Mouse (Mus musculus) spleen, postnatal 10 days (tissue): ENCODE results near the gene Parp3.

Experiments
- DNase-seq, 2 experiments: peaks; one replicate each; pipeline ENCODE4 v3.0.0; 2021 to 2022; ENCODE audit warnings: low spot score in 2 of 2

The Parp3 gene

DNA sequence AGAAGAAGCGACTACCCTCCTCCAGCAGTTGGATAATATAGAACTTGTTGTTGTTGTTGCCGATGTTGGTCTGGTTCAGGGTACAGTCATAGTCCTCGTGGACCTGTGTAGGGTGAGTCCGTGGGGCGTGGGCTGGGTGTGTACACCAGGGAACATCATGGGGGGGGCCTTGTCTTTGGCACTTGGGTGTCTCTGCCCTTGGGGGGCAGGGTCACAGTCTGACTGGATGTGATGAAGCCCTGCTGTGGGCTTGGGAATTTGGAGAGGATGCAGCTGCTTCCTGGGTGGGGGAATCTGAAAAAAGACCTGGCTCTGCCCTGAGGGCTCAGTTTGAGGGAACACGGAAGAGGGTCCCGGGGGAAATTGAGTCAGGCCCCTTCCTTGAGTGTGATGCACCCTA lies 1.7 kb downstream of the Parp3 start:
- DNase-seq = peak in 1 of 2 experiments; percentile 34

DNA sequence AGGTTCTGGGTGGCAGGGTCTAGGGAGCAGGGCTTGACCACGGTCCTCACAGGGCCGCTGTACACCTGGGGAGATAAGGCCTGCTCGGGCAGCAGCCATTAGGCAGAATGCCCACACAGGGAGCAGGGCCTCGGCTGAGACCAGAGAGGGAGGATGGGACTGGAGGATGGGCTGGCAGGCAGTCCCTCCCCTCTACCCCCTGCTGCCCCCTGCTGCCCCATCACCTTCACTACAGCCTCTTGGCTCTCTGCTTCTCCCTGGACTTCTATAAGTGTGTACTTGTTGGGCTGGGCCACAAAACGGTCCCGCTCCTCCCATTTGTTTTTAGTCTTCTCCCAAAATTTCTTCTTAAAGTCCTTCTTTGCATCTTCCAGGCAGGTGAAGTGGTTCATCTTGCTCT lies 2.3 kb downstream of the Parp3 start:
- DNase-seq = peak; percentile 42 to 80

DNA sequence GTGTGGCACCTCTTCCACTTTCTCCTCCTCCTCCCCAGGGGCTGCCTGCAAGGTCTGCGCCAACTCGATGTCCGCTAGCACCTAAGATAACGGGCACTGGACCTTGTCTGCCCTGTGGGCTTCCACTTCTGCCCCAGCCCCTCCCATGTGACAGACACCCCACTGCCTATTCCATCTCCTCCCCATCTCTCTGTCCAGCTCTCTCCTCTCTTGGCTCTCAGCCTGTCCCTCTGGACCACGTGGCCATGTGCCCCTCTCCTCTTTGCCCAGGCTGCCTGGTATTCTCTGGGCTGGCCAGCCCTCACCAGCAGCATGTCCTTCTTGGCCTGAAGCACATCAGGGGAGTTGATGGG lies 3.0 kb downstream of the Parp3 start:
- DNase-seq = peak in 1 of 2 experiments; percentile 15

DNA sequence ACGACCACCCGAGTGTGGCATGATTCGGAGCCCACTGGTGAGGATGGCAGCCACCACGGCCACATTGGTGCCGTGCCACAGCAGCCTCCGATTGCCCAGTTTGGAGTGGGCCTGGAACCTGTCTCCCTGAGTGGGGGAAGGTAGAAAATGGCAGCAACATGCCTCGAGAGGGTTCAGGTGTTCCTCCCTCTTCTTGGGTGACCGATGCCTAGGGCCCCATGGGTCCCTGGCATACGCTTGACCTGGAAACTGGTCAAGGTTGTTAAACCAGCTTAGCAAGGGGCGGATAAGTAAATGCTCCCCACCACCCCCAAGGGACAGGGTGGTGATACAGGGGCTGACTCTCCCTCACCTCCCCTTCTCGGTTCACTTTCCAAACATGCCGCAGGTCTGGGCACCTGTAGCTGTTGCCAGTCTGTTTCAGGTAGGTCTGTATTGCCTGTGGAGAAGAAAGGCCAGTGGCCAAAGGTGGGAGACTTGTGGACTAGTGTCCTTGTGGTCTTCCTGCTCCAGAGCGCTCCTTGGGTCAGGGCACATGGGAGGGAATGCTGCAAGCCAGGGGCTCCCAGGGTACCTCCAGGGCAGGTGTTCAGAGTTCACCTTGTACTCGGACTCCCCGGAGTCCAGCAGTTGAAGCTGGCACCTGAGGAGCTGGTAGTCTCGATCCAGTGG lies 3.5 kb downstream of the Parp3 start:
- DNase-seq = peak in 1 of 2 experiments; percentile 14

DNA sequence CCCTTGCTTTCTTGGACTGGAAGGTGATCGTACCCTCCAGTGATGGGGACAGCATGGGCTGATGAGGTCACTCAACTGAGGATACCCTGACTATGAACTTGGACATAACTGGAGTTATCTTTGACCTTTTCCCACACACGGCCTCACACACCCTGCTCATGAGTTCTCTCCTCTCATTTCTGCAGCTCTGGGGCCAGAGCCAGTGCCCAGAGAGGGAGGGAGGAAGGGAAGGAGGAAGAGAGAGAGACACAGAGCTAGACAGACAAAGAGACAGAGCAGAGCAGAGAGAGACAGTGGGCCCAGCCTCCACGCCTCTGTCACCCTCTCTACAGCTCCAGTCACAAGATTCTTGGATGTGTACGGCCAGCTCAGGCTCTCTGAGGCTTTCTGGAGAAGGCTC lies 4.4 kb downstream of the Parp3 start:
- DNase-seq = no peak

DNA sequence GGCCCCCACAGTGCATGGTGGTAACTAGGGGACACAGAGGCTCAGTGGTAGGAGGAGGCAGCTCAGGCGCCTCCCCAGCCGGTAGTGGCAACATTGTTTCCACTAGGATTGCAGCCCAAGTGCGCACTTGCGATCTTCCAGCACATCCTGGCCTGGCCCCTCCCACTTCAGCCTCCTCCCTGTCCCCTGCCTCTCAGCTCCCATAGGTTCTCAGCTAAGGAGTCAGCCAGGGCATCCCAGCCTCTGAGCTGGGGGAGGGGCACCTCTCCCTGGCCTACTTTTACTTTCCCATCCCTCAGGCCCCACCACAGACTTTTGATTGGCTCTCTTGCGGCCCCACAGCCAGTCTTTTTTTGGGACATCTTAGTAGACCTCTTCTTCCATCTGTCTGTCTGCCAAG lies 4.9 kb downstream of the Parp3 start:
- peak in 1 of 2 experiments; percentile 24 for DNase-seq

DNA sequence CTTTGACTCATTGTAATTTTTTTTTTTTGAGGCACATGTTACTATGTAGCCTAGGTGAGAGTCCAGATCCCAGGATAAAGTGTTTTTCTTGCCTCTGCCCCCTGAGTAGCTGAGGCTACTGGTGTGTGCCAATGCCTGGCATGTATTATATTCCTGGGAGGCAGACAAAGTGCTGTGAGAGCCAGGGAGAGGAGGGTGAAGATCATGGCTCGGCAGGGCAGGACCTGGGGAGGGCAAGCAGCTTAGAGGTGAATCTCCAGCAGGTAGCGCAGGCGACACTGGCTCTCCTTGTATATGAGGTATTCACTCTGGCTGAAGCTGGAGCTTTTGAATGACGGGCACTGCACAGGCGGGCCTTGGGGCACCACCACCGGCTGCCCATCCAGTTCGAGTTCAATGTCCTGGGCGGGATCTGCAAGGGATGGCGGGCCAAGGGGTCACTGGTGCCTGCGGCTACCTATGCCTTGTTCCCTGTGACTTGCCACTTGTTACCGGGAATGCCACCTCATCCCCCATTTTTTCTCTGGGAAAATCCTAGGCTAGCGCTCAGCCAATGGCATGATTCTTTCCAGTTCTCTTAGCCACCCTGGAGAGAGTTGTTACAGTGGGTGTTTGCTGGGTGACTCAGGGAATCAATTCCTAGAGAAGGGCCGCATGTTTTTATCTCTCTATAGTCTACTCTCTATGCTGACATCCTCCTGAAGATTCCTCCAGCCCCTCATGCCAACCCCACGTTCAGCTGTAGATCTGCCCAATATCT lies 5.6 kb downstream of the Parp3 start:
- DNase-seq = peak in 1 of 2 experiments; percentile 10

DNA sequence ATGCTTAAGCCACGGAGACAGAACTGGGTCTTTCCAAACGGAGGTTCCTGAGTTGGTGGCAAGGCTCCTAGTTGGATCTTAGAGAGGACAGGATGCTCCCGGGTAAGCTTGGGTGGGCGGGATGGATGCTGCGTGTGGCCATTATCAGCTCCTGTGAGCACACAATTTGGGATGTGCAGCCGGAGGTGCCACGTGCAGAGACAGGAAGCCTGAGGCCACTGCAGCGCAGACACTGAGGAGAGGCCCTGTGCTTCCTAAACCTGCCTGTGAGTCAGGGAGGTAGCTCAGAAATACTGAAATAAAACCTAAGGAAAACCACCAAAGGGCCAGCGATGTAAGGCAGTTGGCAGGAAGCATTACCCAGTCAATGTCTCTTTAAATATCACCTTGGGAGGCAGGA lies 7.0 kb downstream of the Parp3 start:
- DNase-seq = no peak

DNA sequence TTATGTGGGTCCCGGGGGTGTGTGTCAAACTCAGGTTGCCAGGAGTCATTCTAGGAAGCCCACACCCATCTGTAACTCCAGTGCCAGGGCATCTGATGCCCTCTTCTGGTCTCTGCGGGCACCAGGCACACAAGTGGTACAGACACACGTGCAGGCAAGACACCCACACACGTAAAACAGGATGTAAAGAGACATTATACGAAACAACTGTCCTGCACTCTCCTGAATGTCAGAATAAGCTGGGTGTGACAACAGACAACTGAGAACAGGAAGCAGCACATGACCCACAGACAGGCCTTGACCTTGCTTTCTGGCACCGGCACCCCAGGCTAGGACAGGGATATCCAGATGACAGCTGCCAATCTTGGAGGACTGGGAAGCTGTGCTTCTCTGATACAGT lies 7.4 kb downstream of the Parp3 start:
- DNase-seq = no peak

DNA sequence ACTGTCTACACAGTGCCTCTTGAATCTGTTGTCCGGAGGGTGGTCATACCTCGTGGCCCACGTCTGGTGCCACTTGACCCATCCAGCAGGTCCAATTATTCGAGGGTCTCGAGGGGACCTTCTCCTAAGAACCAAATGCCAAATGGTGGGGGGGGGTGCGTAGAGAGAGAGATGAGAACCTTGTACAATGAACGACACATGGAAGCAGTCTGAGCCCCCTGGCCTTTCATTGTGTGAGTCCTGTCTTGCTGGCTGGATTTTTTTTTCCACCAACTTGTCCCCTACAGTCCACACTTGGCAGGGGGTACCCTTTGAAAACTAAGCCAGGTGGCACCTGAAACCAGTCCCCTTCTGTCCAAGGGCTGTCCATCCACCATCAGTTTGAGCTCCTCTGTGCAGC lies 9.0 kb downstream of the Parp3 start:
- DNase-seq = no peak

DNA sequence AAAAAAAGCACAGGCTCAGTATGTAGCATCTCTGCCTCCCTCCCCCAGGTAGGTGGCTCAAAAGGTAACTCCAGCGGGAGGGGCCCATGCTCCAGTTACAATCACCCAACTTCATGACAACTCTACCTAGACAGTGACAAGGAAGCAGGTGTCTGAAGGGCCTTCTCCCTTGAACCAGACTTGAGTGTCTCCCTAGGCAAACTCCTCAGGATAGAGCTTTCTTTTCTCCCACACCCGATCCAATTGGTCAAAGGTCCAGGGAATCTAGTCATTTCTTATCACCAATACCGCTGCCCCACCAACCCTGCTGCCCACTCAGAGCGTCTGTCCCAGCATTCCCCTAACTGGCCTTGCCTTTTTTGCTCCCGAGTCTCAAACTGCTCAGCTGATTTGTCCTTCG lies 10.0 kb downstream of the Parp3 start:
- DNase-seq = no peak

DNA sequence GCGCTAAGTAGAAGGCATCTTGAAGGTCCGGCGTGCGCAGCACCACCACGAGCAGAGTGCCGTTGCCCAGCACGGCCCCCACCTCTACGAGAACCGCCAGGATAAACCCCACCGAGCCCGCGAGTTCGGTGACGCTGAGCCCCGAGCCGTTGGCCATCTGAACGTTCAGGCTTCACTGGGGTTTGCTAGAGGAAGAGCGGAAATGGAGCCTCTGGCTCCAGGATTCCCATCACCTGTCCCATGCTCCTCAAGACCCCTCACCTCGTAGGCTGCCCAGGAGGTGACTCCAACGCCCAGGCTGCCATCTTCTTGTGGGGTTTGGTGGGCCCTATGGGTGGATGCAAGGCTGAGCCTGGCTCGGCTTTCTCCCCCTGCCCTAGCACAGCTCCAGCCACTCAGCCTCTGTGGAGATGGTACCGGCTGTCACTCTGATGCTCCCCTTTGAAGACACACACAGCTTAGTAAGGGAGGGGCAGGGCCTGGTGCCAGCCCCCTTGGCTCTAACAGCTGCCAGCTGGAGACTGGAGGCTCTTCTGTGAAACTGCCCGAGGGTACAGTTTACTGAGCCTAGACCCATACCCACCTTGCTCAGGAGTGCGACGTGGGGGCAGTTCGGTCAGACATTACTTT lies 11.1 kb downstream of the Parp3 start, which contains the start of gene Gpr62:
Gpr62 (minus strand) TSS at position 368 of the 630 bp plus-strand sequence.
- DNase-seq = no peak

DNA sequence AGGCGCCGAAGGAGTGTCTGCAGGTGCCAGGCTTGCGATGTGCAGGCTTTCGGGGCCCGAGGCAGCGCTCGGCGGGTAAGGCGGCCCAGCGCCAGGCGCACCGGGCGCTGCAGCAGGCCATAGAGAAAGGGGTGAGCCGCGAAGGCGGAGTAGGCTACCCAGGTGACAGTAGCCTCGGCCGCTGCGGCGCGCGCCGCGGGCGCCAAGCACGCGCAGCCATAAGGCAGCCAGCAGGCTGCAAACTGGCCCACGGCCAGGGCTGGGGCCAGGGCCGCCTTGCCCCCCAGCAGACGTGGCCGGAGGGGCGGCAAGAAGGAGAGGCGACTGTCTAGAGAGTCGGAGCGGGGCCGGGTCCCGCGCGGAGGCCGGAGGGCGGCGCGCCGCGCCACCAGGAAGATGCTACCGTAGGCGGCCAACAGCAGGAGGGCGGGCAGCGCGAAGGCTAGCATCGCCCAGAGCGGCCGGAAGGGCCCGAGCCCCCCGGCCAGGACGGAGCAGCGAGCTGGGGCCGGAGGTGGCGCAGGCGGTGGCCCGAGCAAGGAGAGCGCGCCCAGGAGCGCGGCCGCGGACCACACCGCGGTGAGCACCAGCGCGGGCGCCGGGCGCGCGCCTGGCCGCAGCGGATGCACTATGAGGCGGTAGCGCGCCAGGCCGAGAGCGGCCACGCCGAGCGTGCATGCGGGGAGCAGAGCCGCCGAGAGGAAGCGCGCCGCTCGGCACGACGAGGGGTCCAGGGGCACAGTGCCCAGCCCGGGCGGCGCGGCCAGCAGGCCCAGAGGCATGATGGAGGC lies 11.8 kb downstream of the Parp3 start:
- peak in 1 of 2 experiments; percentile 48 for DNase-seq

DNA sequence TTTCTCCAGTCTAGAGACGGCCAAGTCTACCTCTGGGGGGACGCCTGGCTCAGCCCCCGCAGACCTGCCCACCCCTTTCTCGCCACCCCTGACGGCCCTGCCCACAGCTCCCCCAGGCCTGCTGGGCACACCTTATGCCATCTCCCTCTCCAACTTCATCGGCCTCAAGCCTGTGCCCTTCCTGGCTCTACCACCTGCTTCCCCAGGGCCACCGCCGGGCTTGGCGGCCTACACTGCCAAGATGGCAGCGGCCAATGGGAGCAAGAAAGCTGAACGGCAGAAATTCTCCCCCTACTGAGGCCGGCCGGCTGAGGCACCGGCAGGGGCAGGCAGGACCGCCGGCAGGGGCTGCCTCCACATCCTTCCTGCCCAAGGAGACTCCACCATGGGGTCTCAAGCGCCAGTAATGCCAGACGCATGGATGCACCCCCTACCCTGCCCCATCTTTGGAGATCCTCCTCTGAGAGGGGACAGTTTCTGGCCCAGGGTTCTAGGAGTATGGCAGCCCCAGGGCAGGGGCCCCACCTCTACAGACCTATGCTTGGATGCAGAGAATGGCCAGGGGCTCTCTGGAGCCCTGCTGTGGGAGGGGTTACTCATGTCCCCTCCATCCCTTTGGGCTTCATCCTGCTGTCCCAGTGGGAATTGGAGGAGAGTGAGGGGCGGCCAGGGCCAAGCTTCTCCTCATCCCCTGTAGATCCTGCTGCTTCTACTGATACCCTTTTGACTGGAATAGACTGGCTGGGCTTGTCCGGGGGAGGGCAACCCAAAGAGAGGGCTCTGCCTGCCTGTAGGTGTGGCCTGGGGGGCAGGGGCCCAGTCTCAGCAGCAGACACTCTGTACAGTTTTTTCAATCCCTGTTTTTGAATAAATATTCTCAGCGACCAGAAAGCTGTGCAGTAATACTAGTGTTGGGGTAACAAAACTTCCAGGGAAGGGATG lies 13.4 kb downstream of the Parp3 start:
- DNase-seq = no peak

DNA sequence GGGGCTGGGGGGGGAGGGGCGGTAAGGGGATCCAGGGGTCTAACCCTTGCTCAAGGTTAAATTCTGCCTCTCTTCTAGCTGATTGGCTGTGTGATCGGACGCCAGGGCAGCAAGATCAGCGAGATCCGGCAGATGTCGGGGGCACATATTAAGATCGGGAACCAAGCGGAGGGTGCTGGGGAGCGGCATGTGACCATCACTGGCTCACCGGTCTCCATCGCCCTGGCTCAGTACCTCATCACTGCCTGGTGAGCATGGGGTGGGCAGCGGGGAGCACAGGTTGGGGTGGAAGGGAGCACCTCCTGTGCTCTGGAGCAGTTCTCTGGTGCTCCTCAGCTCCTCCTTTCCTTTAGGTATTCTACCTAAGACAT lies 14.3 kb downstream of the Parp3 start:
- no peak for DNase-seq

DNA sequence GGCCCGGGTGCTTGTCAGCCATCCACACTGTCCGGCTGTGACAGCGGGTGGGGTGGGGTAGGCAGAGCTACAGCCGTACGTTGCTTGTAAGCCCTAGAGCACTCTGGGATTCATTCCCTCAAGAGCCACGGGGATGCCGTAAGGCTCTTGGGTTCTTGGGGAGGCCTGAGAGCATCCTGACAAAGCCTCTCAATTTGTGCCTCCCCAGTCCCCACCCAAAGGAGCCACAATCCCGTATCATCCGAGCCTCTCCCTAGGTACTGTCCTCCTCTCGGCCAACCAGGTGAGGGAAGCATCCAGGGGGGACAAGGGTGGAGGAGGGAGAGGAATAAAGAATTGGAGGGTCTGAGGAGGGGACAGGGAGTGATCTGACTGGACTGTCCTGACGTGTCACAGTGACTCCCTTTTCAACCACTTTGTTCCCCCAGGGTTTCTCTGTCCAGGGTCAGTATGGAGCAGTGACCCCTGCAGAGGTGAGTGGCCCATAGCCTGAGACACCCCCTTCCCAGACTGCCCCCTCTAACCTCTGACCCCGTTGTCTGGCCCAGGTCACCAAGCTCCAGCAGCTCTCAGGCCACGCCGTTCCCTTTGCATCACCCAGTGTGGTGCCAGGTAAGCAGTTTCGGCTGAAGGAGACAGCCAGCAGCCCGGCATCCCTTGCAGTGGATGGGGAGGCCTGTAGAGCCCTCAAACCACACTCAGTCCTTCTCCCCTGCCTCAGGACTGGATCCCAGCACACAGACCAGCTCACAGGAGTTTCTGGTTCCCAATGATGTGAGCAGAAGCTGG lies 14.9 kb downstream of the Parp3 start:
- DNase-seq = no peak

DNA sequence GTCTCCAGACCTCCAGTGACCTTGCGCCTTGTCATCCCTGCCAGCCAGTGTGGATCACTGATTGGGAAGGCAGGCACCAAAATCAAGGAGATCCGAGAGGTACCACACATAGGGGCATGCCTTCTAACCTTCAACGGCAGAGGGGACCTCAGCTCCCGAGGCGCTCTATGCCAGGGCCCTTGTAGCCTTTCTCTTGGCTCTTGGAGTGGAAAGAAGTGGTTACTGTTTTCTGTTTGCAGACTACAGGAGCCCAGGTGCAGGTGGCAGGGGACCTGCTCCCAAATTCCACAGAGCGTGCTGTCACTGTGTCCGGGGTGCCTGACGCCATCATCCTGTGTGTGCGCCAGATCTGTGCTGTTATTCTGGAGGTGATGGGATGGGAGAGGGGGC lies 15.7 kb downstream of the Parp3 start:
- no peak for DNase-seq

DNA sequence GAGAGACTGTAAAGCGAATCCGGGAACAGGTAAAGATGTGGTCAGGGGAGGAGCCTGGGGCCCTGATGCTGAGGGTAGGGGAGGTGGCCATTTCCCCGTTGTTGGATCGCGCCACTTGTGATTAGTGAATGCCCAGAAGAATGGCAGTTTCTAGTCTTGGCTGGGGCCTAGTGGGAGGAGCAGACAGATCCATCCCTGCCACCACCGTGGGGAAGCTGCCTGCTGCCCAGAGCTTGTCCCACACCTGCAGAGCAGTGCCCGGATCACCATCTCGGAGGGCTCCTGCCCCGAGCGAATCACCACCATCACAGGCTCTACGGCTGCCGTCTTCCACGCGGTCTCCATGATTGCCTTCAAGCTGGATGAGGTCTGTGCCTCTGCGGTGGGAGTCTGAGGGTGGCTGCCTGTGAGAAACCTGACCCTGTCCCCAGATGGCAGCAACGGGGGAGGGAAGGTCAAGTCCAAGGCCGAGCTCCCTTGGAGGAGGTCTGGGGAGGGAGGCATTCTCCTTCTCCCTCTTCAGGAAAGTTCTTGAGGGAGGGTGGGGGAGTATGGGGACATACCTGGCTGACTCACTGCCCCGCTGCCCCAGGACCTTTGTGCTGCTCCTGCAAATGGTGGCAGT lies 16.2 kb downstream of the Parp3 start:
- no peak for DNase-seq

DNA sequence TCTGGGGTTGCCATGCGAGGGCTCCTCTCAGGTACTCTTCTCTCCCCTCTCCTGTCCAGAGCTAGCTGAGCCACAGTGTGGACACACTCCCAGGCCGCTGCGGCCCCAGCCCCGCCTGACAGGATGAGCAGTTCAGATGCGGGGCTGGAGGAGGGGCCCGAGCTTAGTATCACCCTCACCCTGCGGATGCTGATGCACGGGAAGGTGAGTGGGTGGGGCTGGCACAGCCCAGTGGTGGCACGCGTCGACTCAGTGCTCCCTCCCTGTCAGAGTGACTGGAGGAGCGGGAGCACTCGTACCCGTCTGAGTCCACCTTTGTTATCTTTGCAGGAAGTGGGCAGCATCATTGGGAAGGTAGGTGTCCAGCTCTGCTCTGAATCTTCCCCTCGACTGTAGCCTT lies 16.8 kb downstream of the Parp3 start:
- no peak for DNase-seq

DNA sequence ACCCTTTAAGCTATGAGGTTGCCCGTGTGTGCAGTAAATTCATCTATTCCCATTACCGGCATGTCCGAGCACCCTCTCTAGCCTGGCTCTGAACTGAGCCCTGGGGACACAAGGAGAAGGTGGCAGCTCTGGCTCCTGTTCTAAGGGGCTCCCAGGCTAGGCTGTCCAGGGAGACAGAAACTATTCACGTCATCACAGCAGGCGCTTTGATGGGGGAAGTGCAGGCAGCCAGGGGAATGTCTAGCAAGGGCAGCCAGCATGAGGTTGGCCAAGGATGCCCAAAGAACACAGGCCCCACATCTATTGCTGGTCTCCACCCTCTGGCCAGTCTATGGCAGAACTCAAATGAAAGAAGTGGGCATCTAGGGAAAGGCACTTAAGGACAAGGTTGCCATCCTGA lies 18.8 kb downstream of the Parp3 start:
- no peak for DNase-seq
